Mouse (Mus musculus) ES-E14 (cell line): ENCODE measurements around the gene Nav2. TPM values are rescaled to one million over a fixed set of nuclear protein-coding genes. Genes with fewer than 3 reads are reported as not detected.

Source experiments
- DNase-seq: peaks from one replicate; pipeline ENCODE4 v3.0.0-alpha.2; 2013; ENCODE audit warnings: low read depth, low spot score
- H3K27ac ChIP-seq: 2 replicates; pipeline ENCODE4 v1.5.1; 2012; ENCODE audit warnings: low read depth, mild to moderate bottlenecking, low read length, moderate library complexity, mixed read lengths; ENCODE audit not compliant: poor library complexity, insufficient read depth, severe bottlenecking
- H3K36me3 ChIP-seq: 2 replicates; pipeline ENCODE4 v1.6.1; 2012; ENCODE audit warnings: mild to moderate bottlenecking, low read length, moderate library complexity, mixed read lengths; ENCODE audit not compliant: control insufficient read depth, poor library complexity, insufficient read depth, severe bottlenecking
- H3K4me1 ChIP-seq, 2 experiments: fragments of 150-350 bp in 1 of 2; sonication (generic) in 1 of 2; 2 replicates each; pipeline ENCODE4 v1.6.1; 2012; ENCODE audit warnings: low read length in 2 of 2, mild to moderate bottlenecking in 1 of 2, mixed read lengths in 1 of 2; ENCODE audit not compliant: control insufficient read depth in 2 of 2, insufficient read depth in 2 of 2, poor library complexity in 1 of 2
- H3K4me3 ChIP-seq, 2 experiments: fragments of 150-350 bp in 1 of 2; sonication (generic) in 1 of 2; 2 replicates each; pipeline ENCODE4 v1.5.1; 2012; ENCODE audit warnings: low read length in 2 of 2, low read depth in 1 of 2, mild to moderate bottlenecking in 1 of 2, mixed read lengths in 1 of 2; ENCODE audit not compliant: insufficient read depth in 1 of 2, poor library complexity in 1 of 2, severe bottlenecking in 1 of 2
- H3K9ac ChIP-seq: 2 replicates; pipeline ENCODE4 v1.6.1; 2012; ENCODE audit warnings: low read depth, mild to moderate bottlenecking, low read length, mixed read lengths; ENCODE audit not compliant: poor library complexity, insufficient read depth, severe bottlenecking
- H3K9me3 ChIP-seq: fragments of 150-350 bp; sonication (generic); 2 replicates; pipeline ENCODE4 v1.6.1; 2012; ENCODE audit warnings: low read depth, mild to moderate bottlenecking, low read length; ENCODE audit not compliant: control insufficient read depth, insufficient read depth
- CHD2 ChIP-seq: IDR thresholded peaks from 2 replicates; pipeline ENCODE4 v1.6.1; 2014; ENCODE audit warnings: mild to moderate bottlenecking, low read depth, low read length, inconsistent platforms
- HCFC1 ChIP-seq: IDR thresholded peaks from 2 replicates; pipeline ENCODE4 v1.6.1; 2012; ENCODE audit warnings: low read length, inconsistent platforms, borderline replicate concordance; ENCODE audit not compliant: insufficient read depth
- MAFK ChIP-seq: IDR thresholded peaks from 2 replicates; pipeline ENCODE4 v1.6.1; 2014; ENCODE audit warnings: mild to moderate bottlenecking, low read depth, low read length, inconsistent platforms; ENCODE audit not compliant: insufficient read depth
- ZC3H11A ChIP-seq: IDR thresholded peaks from 2 replicates; pipeline ENCODE4 v1.6.1; 2012; ENCODE audit warnings: low read depth, mild to moderate bottlenecking, inconsistent platforms, low read length, borderline replicate concordance
- ZNF384 ChIP-seq: IDR thresholded peaks from 2 replicates; pipeline ENCODE4 v1.6.1; 2012; ENCODE audit warnings: low read depth, low read length, inconsistent platforms
- in situ Hi-C, 2 experiments: fragments of 600-800 bp; cut with MboI; formaldehyde crosslinking; loops; one replicate each; pipeline ENCODE4 v1.15.1; 2025; ENCODE audit warnings: low sequenced_read_pairs in 2 of 2, inconsistent platforms in 1 of 2; ENCODE audit not compliant: unreplicated experiment in 2 of 2
- total RNA-seq: library from RNA; depleted of rRNA; stranded (reverse); fragments of 300-350 nt; gene quantifications from 2 replicates; pipeline ENCODE4 v1.2.3, GENCODE M21; 2012

Gene Nav2
- total RNA-seq, 1 experiment, result 18.2 TPM

- TF ChIP-seq CHD2 (no peak), MAFK (no peak), HCFC1 (no peak), ZNF384 (no peak), ZC3H11A (no peak)
- Histone ChIP-seq H3K4me1 (no peaks in the 10 kb centered on the region), H3K36me3 (no peaks in the 10 kb centered on the region), H3K4me3 (no peak overlapping the region), H3K27ac (no peak overlapping the region), H3K9ac (no peak overlapping the region), H3K9me3 (no peaks in the 10 kb centered on the region)
- no peak for DNase-seq
- in situ Hi-C loops, result loop anchor here (25.0 kb wide), 1 partner anchor 303 kb away; no protein-coding TSS in a partner anchor
Observed at GRCm38 (mm10) chr7:49440333-49440969, 531.9 kb downstream of the Nav2 start.

- H3K4me1 ChIP-seq, result no peaks in the 10 kb centered on the region; a peak in 1 of 4 replicates
- TF ChIP-seq ZC3H11A (no peak), ZNF384 (no peak), HCFC1 (no peak), MAFK (no peak), CHD2 (no peak)
- H3K9ac ChIP-seq, result no peak overlapping the region
- no peak overlapping the region for H3K27ac ChIP-seq
- no peak overlapping the region for H3K4me3 ChIP-seq
- DNase-seq, result no peak
- no peaks in the 10 kb centered on the region for H3K36me3 ChIP-seq
- no peaks in the 10 kb centered on the region for H3K9me3 ChIP-seq
- in situ Hi-C loops, result loop anchor here (25.0 kb wide), 1 partner anchor 305 kb away; no protein-coding TSS in a partner anchor
Observed at GRCm38 (mm10) chr7:49442174-49442573, 533.7 kb downstream of the Nav2 start.

GRCm38 (mm10) chr7:49448580-49448979 is 540.1 kb downstream of the Nav2 start:
- Histone ChIP-seq H3K9ac (no peak overlapping the region), H3K4me3 (no peak overlapping the region), H3K27ac (peak overlapping the region; percentile 89), H3K9me3 (no peaks in the 10 kb centered on the region), H3K4me1 (peaks cover 20 to 43% of the 10 kb centered on the region in 2 experiments), H3K36me3 (peaks cover 3% of the 10 kb centered on the region; the same call in 1 of the 2 replicates)
- no peak for DNase-seq
- in situ Hi-C loops, result loop anchor here (25.0 kb wide), 1 partner anchor 311 kb away; no protein-coding TSS in a partner anchor
- TF ChIP-seq CHD2, result 0 out of 2 replicates have a peak, but pooled peaks have one; percentile 46
- no peak for TF ChIP-seq MAFK
- TF ChIP-seq ZNF384, result no peak
- no peak for TF ChIP-seq ZC3H11A

GRCm38 (mm10) chr7:49450261-49451141 is 542.0 kb downstream of the Nav2 start:
- in situ Hi-C loops, result no loop called here
- Histone ChIP-seq H3K36me3 (peaks cover 3% of the 10 kb centered on the region; the same call in 1 of the 2 replicates), H3K9me3 (no peaks in the 10 kb centered on the region), H3K4me1 (peaks cover 20 to 43% of the 10 kb centered on the region in 2 experiments), H3K27ac (no peak overlapping the region; the same call in 1 of the 2 replicates), H3K9ac (peak overlapping the region; percentile 2; the same call in 1 of the 2 replicates), H3K4me3 (peak overlapping the region in 1 of 2 experiments; percentile 5; a peak in 1 of 4 replicates)
- no peak for DNase-seq
- TF ChIP-seq CHD2, result no peak
- no peak for TF ChIP-seq ZC3H11A
- no peak for TF ChIP-seq ZNF384
- TF ChIP-seq MAFK, result no peak
- TF ChIP-seq HCFC1, result no peak
